Mouse (Mus musculus) adrenal gland, postnatal 0 days (tissue): ENCODE measurements around the gene Ctsc. TPM values are rescaled to one million over a fixed set of nuclear protein-coding genes. Genes with fewer than 3 reads are reported as not detected.

ENCODE experiments used
- polyA plus RNA-seq: library from polyadenylated mRNA; unstranded; fragments of >200 nt; fragmentation: Nextera tagmentation; extraction: Ambion mirVana; gene quantifications from 2 replicates; pipeline ENCODE4 v1.2.1, GENCODE M21; 2015

The Ctsc gene
- polyA plus RNA-seq, result 50.3 and 52.0 TPM in 2 replicates

DNA sequence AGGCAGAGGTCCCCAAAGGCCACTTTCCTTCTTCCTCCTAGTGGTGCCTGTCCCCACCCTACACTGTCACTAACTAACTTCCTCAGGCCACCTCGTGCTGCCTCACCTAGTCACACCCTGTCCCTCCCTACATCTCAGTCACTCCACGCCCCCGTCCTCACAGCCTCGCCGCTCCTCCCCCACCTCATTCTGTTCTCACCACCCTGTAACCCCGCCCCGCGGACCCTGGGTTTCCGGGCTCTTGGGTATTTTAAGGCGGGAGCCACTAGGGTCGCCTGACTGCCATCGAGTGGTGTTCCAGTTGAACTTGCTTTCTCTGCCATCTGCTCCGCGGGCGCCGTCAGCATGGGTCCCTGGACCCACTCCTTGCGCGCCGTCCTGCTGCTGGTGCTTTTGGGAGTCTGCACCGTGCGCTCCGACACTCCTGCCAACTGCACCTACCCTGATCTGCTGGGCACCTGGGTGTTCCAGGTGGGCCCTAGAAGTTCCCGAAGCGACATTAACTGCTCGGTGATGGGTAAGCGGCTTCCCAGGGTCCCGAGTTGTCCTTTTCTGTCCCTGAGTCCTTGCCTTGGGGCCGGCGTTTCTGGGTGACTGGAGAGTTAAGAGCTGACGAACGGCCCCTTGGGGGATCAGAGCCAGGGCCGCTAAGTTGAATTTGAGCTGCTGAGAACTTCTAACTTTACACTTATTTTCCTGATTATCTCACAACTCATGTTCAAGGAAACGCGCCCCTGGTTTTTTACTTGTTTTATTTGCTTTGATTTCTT is at the start of gene Ctsc:
TSS of gene Ctsc (plus strand) at position 228 of the 770 bp plus-strand sequence.

Other genes with a start within 250 kb of the Ctsc start
- 2.7 and 4.1 TPM in 2 replicates for gene Rab38, start 152.2 kb downstream of the Ctsc start, polyA plus RNA-seq